Mouse (Mus musculus): ENCODE results near the gene Fiz1. TPM values are rescaled to one million over a fixed set of nuclear protein-coding genes. Genes with fewer than 3 reads are reported as not detected.
"Not testable (repeated sequence)": the region's sequence is repeated elsewhere in the genome, so short reads cannot be mapped to it uniquely, and the experiment has no call there.

The Fiz1 gene
- total RNA-seq, 2 experiments from 2014 or later: 20.8 to 24.5 TPM

DNA sequence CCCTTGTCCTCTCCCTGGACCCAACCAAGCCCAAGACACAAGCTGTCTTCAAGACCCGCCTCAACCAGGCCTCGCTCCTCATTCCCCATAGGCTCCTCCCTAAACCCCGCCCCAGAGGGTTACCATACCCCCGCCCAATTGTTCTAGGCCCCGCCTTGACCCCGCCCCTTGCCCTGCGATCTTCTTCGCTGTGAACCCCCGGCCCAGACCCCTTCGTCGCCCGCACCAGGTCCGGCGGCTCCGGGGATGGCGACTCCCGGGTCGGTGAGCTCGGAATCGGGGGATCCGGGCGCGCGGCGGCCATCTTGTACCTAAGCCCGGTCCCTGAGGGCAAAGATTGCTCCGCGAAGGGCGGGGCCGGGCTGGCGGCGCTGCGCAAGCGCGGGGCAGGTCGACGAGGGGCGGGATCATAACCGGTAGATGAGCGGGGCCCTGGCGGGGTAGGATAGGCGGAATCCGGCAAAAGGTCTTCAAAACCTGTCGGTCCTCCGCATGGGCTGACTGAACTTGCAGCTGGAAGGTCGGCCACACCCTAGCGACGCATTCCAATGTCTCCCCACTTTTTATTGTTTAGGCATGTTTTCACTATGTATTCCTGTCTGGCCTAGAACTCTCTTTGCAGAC lies 23.7 kb upstream of the Fiz1 start, which contains the start of gene Zfp784:
Zfp784 (minus strand) TSS at position 338 of the 624 bp plus-strand sequence.
- peak; percentile 89 to 93 for DNase-seq (ENCODE audit: low spot score in 2 of 2)

DNA sequence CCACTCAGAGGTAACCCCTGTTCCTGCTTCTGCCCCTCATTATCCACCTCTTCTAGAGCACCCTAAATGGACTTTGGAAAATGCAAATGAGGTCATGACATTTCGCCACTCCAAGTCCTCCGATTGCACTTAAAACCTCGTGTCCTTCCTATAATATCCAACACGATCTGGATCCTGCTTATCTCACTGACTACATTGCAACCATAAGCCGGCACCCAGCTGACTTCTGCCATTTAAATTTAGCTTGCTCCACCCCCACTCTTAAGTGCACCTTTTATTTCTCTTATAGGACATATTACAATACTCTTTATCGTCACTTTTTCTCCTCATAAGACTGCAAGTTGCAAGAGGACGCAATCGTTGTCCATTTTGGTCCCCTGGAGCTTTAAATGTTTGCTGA lies 23.0 kb upstream of the Fiz1 start:
- no peak for DNase-seq (ENCODE audit: low spot score in 2 of 2)

DNA sequence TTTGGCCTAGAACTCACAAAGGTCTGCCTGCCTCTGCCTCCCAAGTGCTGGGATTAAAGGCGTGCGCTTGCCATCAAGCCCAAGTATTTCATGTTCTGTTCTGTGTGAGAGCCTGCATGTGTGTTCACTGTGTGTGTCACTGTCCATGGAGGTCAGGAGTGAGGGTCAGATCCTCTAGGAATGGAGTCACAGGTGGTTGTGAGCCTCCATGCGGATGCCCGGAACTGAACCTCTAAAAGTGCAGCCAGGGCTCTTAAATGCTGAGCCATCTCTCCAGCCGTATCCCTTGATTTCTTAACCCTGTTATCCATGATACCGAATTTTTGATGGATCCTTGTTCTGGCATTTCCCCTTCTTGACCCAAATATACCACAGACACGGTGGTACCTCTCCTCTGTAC lies 22.5 kb upstream of the Fiz1 start:
- DNase-seq (ENCODE audit: low spot score in 2 of 2): no peak

DNA sequence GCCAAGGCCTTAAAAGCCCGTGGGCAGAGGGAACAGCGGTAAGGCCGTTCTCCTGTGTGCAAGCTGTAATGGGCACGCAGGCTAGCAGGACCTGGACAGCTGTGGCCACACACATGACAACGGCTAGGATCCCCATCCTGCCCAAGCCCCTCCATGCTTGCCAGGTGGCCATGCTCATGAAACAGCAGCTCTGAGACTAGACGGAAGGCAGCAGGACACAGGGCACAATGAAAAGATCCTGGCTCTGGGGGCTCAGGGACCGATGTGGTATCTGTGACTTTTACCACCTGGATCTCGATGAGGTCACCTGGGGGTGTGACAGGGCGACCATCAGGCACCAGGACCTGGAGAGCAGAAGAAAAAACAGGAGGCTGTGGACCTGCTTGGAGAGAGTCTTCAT lies 21.6 kb upstream of the Fiz1 start:
- DNase-seq (ENCODE audit: low spot score in 2 of 2): no peak

DNA sequence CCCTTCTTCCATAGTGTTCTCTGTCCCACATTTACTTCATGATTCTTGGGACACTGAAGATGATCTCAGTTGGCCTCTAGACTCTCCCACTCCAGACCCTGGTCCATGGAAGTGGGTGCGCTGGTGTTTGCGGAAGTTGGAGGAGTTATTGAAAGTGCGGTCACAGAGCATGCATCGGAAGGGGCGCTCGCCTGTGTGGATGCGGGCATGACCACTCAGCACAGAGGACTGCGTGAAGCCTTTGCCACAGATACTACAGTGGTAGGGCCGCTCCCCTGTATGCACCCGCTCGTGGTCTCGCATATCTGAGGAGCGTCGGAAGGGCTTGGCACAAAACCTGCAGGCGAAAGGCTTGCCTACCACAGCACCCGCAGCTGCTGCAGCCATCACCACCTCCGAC lies 21.1 kb upstream of the Fiz1 start:
- DNase-seq (ENCODE audit: low spot score in 2 of 2): no peak

DNA sequence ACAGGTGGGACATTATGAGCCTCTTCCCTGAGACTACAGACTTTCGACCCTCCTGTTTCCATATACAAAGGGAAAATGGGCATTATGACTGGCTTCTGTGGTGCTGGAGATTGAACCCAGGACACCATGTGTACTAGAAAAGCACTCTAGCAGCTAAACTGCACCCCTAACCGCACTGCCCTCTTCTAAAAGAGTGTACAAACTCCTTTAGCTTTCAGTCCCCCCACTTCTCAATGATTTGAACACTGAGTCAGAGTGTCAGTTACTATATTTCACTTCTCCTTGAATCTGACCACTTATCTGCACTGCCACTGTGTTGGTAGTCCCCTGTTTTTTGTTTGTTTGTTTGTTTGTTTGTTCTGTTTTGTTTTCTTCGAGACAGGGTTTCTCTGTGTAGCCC lies 19.3 kb upstream of the Fiz1 start, which contains the start of gene 4632433K11Rik:
4632433K11Rik (plus strand) TSS at position 301 of the 400 bp plus-strand sequence.
- no peak for DNase-seq (ENCODE audit: low spot score in 2 of 2)

DNA sequence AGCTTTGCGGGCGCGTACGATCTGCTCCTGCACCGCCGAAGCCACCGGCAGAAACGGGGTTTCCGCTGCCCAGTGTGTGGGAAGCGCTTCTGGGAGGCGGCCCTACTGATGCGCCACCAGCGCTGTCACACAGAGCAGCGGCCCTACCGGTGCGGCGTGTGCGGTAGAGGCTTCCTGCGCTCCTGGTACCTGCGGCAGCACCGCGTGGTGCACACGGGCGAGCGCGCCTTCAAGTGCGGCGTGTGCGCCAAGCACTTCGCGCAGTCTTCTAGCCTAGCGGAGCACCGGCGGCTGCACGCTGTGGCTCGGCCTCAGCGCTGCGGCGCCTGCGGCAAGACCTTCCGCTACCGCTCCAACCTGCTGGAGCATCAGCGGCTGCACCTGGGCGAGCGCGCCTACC lies 17.0 kb upstream of the Fiz1 start:
- no peak for DNase-seq (ENCODE audit: low spot score in 2 of 2)

DNA sequence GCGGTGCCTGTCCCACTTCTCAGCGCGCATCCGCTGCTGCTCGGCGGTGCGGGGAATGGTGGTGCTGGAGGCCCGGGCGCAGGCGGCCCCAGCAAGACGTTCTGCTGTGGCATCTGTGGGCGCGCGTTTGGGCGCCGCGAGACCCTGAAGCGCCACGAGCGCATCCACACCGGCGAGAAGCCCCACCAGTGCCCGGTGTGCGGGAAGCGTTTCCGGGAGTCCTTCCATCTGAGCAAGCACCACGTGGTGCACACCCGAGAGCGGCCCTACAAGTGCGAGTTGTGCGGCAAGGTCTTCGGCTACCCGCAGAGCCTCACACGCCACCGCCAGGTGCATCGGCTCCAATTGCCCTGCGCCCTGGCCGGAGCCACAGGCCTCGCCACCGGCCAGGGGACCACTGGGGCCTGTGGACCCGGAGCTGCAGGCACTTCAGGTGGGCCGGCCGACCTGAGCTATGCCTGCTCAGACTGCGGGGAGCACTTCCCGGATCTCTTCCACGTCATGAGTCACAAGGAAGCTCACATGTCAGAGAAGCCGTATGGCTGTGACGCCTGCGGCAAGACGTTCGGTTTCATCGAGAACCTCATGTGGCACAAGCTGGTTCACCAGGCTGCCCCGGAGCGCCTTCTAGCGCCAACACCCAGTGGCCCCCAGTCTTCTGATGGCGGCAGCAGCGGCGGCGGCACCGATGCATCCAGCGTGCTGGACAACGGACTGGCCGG lies 16.2 kb upstream of the Fiz1 start:
- DNase-seq (ENCODE audit: low spot score in 2 of 2): no peak

DNA sequence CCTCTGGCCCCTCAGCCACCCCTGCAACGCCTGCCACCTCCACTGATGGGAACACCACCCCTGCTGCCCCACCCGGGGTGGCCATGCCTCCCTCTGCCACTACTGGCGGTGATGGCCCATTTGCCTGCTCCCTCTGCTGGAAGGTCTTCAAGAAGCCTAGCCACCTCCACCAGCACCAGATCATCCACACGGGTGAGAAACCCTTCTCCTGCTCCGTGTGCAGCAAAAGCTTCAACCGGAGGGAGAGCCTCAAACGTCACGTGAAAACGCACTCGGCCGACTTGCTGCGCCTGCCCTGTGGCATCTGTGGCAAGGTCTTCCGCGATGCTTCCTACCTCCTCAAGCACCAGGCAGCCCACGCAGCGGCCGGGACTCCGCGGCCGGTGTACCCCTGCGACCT lies 15.4 kb upstream of the Fiz1 start:
- no peak for DNase-seq (ENCODE audit: low spot score in 2 of 2)

DNA sequence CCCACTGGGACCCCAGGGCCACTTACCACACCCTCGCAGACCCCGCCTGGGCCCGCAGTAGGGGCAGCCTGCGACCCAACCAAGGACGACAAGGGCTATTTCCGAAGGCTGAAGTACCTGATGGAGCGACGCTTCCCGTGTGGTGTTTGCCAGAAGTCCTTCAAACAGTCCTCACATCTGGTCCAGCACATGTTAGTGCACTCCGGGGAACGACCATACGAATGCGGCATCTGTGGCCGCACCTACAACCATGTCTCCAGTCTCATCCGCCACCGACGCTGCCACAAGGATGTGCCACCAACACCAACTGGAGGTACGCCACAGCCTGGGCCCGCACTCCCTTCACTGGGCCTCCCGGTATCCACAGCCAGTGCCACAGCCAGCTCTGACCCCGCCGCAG lies 15.0 kb upstream of the Fiz1 start:
- DNase-seq (ENCODE audit: low spot score in 2 of 2): no peak

DNA sequence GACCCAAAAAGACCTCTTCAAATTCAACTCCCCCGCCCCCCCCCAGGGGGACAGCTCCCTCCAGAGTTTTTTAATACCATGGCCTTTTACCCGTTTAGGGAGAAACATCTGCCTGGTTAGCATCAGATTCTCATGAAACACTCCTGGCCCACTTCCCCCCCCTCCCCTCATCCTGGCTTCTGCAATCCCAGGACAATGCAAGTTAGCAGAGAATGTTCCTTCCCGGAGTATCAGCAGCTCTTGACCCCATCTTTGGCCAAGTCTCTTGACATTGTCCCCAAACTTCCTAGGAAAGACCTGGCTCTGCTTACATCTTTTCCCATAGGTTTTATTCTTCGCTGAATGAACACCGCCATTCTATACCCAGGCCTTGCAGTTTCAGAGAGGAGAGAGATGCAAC lies 6.7 kb upstream of the Fiz1 start:
- DNase-seq (ENCODE audit: low spot score in 2 of 2): no peak

DNA sequence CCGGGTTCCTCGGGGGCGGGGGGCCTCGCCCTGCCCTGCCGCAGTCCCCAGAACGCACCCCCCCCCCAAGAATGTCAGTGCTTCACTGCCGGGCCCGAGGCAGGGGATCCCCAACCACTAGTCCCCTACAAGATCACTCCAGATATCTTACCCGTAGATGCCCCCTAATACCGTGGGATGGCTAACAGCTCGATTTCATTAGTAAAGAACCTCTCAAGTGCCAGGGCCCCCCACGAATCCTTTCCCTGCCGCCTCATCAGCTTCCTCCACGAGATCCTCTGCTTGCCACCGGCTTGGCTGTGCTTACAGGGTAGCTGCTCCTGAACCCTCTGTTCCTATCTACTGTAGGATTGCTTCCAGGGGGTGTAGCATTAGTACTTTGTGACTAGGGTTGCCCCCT lies 6.2 kb upstream of the Fiz1 start:
- DNase-seq (ENCODE audit: low spot score in 2 of 2): no peak

DNA sequence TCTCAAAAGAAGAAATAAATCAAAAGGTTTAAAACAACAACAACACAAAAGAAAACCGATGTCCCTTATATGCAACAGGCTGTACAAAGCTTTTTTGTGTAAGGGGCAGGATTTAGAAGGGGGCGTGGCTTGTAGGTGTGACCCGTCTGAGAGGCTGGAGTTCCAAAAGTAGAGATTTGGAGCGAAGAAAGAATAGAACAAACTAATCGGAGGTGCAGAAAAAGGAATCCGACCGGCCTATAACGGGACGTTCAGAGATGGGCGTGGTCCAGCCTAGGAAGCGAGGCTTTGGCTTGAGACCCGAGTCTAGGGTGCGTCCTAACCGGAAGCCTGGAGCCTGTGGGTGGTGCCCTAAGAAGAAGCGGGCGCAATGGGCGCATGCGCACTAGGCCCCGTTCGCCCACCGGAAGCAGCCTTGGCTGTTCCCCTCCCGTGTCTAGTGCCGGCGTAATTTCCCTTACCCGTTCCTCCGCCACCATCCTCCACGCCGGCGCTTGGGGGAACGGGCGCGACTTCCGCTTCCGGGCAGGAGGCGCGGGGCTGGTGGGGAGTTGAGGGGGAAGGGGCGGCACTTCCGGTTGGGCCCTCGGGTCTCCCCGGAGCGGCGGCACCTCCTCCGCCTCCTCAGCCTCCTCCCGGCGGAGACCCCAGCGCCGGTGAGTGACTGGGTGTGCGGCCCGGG lies 5.6 kb upstream of the Fiz1 start, which contains the start of the genes Zfp865 and Ccdc106:
Zfp865 (plus strand) TSS at position 377 of the 682 bp plus-strand sequence.
Ccdc106 (plus strand) TSS at position 554 of the 682 bp plus-strand sequence.
- DNase-seq (ENCODE audit: low spot score in 2 of 2): peak; percentile 99

DNA sequence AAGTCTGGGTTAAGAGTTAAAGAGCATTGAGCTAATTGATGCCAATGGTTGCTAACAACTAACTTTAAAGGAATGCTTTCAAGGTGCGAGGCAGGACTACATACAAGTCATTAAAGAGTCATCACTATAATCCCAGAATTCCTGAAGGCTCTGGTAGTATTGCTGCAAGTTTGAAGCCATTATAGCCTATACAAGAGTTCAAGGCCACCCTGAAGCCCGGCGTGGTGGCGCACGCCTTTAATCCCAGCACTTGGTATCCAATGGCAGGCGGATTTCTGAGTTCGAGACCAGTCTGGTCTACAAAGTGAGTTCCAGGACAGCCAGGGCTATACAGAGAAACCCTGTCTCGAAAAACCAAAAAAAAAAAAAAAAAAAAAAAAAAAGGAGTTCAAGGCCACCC lies 5.1 kb upstream of the Fiz1 start:
- DNase-seq (ENCODE audit: low spot score in 2 of 2): not testable (repeated sequence)

DNA sequence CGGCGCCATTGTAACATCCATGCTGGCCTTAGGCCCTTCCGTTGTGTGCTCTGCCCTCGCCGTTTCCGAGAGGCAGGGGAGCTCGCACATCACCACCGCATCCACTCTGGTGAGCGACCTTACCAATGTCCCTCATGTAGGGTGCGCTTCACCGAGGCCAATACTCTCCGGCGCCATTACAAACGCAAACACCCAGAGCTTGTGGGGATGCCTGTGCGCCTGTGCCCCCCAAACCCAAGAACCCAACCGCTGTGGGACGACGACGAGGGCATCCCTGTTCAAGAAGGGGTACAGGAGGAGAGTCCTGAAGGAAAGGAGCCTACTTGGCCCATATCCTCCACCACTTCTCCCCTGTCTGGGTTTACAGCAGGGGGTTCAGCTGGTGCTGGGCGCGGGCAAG lies 3.4 kb upstream of the Fiz1 start:
- DNase-seq (ENCODE audit: low spot score in 2 of 2): no peak

DNA sequence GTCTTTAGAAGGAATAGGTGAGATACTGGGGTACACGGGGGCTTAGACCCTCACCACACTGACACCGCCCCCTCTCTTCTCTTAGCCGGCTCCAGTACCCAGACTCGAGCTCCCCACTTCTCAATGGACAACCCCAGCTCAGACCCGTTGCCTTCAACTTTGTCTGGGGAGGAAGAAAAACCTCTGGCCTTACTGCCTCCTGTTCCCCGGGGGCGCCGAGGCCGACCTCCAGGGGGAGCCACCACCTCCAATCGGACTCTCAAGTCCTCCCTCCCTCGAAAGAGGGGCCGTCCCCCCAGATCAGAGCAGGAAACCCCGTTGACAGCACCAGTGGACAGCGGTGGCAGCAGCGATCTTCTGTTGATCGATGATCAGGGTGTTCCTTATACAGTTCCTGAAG lies 2.9 kb upstream of the Fiz1 start:
- DNase-seq (ENCODE audit: low spot score in 2 of 2): no peak

DNA sequence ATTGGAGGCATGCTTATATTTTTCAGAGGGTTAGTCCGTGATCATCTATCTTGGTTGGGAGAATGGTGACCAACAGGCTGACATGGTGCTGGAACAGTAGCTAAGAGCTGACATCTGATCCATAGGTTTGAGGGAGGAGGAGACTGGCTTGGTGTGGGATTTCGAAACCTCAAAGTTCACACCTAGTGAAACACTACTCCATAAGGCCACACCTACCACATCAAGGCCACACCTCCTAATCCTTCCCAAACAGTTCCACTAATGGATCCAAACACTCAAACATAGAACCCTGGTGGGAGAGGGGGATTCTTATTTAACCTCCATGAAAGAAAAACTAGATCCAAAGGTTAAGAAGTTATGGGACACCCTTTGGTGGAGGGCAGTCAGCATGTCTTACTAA lies 2.4 kb upstream of the Fiz1 start:
- DNase-seq (ENCODE audit: low spot score in 2 of 2): no peak

DNA sequence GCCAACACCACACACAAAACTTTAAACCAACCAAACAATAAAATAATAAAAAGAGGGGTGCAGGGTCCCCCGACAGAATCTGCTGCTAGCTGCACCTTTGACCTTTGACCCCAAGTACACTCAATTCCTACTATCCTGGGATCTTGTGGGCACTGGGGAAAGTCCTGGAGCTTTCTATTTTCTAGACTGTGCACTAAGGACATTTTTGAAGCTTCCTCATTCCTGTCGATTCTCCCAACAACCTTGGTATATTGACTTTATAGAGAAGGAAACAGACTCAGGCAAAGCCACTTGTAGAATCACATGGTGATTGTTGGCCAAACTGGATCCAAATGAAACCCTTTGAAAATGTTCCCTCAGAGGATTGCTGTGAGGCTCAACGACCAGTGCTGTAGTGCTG lies 1.6 kb upstream of the Fiz1 start:
- DNase-seq (ENCODE audit: low spot score in 2 of 2): no peak

DNA sequence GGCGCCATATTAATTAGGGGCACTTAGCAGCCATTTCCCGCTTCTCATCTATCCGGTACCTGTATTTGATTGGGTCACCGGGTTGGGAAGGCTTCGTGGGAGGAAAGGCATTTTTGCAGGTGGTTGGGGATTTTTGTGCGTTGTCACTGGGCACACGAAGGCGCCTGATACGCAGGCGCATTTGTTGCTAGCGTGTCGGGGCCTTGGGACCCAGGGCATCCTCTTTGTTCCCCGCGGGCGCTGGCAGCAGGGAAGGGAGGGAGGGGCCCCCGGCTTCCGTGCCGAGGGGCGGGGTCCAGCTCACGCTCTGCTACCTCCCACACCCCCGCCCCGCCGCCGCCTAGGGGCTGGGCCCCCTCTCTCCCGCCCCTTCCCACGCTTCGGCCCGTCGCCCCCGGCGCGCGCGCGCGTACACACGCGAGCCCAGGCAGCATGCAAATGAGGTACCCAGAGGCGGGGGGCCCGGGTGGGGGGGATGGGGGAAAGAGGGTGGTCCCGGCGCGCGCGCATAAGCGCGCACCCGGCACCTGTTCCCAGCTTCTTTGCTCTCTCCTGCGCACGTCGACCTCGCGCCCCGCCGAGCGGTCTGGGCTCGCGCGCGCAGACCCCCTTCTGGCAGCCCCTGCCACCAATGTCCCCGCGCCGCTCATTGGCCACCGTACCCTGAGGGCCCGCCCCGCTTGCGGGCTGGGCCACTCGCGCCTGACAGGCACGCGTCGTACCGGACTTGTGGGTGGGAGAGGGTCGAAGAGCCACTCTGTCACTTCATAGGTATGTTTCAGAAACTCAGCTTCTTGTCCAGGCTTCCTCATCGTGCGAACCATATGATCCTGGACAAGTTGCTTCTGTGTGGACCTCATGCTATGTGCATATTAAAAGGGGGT lies 863 bp upstream of the Fiz1 start, which contains the start of gene Gm44973:
Gm44973 (plus strand) TSS at position 379 of the 884 bp plus-strand sequence.
- DNase-seq (ENCODE audit: low spot score in 2 of 2): peak; percentile 89 to 96

DNA sequence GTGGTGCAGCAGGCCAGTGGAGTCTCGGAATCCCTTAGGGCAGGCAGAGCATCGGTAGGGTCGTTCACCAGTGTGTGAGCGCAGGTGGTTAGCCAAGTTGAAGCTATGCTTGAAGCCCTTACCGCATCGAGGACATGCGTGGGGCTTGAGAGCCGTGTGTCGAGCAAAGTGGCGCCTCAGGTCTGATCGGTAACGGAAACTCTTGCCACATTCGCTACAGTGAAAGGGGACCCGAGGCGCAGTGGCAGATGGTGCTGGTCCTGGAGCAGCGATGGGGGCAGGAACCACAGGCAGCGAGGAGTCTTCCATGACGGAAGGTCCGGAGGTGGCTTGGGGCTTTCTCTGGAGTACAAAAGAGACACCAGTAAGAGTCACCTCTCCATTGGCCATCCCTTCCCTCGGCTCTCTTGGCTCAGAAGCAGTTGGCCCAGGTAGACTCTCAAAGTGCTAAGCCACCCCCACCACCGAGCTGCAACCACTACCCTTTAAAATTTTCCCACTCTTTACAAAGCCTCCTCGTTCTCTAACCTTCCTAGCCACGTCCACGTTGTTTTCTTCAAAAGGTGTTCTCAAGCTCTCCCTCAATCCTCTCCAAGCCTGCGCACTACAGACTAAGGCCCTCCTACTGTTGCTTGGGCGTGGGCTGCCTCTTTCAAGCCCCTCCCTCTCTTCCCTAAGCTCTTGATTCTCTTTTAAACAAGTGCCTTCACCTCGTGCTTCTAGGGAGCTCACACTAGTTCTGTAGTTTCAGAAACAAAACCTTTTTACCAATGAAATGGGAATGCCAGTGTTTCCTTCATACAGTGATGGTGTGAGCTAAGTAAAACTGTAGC lies 1.6 kb downstream of the Fiz1 start:
- DNase-seq (ENCODE audit: low spot score in 2 of 2): no peak
